Mouse (Mus musculus): ENCODE data around the gene Ccr5. TPM values are rescaled to one million over a fixed set of nuclear protein-coding genes. Genes with fewer than 3 reads are reported as not detected.

Gene Ccr5
- 0.17 and 0.75 TPM in 2 replicates for polyA plus RNA-seq (2012; rRNA removed)

DNA sequence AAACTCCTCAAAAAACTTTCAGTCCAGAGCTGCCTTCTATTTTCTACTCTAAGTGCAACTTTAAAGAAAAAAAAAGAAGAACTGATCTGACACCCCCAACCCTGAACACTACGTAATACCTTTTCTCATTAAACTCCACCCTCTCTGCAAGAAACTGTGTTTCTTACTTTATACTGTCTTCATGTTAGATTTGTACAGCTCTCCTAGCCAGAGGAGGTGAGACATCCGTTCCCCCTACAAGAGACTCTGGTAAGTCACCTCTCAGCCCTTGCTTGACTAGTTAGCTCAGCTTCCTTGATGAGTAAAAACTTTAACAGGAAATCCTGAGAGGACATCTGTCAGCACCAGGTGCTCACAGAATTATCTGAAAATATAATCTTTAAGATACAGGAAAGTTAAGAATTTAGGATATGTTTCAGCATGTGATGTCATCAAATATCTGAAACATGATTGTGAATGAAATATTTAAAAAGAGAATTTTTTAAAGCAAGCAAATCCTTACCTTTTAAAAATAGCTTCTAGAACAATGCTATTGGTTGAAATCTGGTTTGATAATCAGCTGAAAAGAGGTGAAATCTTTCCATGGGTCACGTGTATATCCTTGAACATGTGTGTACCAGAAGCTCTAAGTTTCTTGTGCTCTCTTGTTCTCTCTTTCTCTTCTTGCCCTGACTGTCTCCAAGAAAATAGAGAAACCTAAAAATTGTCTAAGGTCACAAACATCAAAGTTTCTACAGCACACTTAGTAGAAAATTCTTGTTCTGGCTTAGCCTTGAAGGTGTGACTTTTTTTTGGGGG is at the start of gene Ccr5:
Gene Ccr5, plus strand, starts transcription at position 157 of the 798 bp plus-strand sequence.

DNA sequence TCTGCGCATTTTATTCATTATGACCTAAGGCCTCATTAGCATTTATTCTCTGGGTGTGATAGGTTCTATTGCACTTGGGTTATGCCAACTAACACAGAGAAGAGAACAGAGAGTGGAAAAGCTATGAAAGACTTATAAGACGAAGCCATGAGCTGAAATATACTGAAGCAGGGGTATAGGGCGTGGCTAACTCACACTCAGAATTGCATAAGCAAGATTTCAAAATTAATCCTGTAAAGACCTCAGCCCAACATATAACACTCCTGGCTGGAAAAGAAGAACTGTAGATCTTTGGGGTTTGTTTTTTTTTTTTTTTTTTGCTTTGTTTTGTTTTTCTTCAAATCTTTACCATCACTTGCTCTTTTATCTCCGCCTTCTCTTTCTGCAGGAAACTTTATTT is 19.6 kb upstream of the Ccr5 start, which contains the start of gene Ccr2:
Gene Ccr2, plus strand, starts transcription at position 228 of the 400 bp plus-strand sequence.

Other genes starting within 250 kb of the Ccr5 start
- 0.72 and 1.0 TPM in 2 replicates for gene Ccr1, start 152.9 kb upstream of the Ccr5 start, polyA plus RNA-seq (2012; rRNA removed)
- not detected in 2 replicates for gene Ccr1l1, start 143.1 kb upstream of the Ccr5 start, polyA plus RNA-seq (2012; rRNA removed)
- 0.01 TPM in 1 of 2 replicates, not detected in the other for gene Ccr3, start 99.6 kb upstream of the Ccr5 start, polyA plus RNA-seq (2012; rRNA removed)
- 0.16 and 0.48 TPM in 2 replicates for gene Ccr2, start 19.6 kb upstream of the Ccr5 start, polyA plus RNA-seq (2012; rRNA removed)
- gene 2010315B03Rik, start 191.2 kb downstream of the Ccr5 start, polyA plus RNA-seq (2012; rRNA removed): 6.3 and 9.6 TPM in 2 replicates